Mouse (Mus musculus): ENCODE measurements around the gene Sowahb.

- no peak for TF ChIP-seq POLR2A (IDR thresholded peaks at IDR 0.05; ENCODE audit: insufficient read depth, low read depth, low read length)
- TF ChIP-seq CTCF (IDR thresholded peaks at IDR 0.05; ENCODE audit: insufficient read depth, low read depth, low read length), result no peak
Observed at GRCm38 (mm10) chr5:93002615-93003014, 42.2 kb downstream of the Sowahb start.
